Mouse (Mus musculus) heart, adult 2 months (tissue): ENCODE measurements around the gene Pla1a.

Experiments used
- CTCF ChIP-seq: fragments of 200-600 bp; IDR thresholded peaks from 2 replicates; pipeline ENCODE4 v1.8.1; 2022; ENCODE audit warnings: antibody characterized with exemption, mild to moderate bottlenecking, moderate library complexity
- EP300 ChIP-seq: fragments of 200-500 bp; IDR thresholded peaks from 2 replicates; pipeline ENCODE4 v1.6.1; 2011; ENCODE audit warnings: low read depth, low read length, control low read depth; ENCODE audit not compliant: insufficient read depth
- POLR2A ChIP-seq: fragments of 200-500 bp; IDR thresholded peaks from 2 replicates; pipeline ENCODE4 v1.6.1; 2011; ENCODE audit warnings: mild to moderate bottlenecking, low read depth, low read length, control low read depth; ENCODE audit not compliant: insufficient read depth

DNA sequence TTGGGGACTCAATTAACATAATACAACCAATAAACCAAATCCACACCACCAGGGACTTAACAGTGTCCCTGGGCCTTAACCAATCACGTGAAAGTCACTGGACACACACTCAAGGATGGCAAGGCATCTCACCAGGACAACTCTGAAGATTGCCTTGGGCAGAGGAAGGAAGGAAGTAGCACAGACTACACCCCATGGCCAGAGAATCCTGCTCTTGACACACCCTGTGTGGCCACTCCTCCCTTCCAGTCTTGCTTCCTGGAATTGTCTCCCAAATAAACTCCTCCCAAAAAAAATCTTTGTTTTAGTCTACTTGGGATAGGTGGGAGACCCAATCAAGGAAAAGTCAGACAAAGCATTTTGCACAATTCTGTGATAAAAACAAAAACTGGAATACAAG lies 12.1 kb upstream of the Pla1a start:
- TF ChIP-seq POLR2A (no peak), EP300 (no peak), CTCF (no peak)
